Mouse (Mus musculus): ENCODE data around the gene Cd247.

GRCm38 (mm10) chr1:165843586-165843985, 55.1 kb downstream of the Cd247 start:
- TF ChIP-seq CTCF (IDR thresholded peaks at IDR 0.05; ENCODE audit: low read depth) (no peak), EP300 (IDR thresholded peaks at IDR 0.05; ENCODE audit: low read depth) (no peak)

All from heart, postnatal 0 days (tissue).